Mouse (Mus musculus): ENCODE measurements around the gene Nosip. TPM values are rescaled to one million over a fixed set of nuclear protein-coding genes. Genes with fewer than 3 reads are reported as not detected.
A peak's percentile ranks its signal among the peaks of the same experiment; 100 is the strongest.
"Not testable (repeated sequence)": the region's sequence is repeated elsewhere in the genome, so short reads cannot be mapped to it uniquely, and the experiment has no call there.

Nosip gene
- polyA plus RNA-seq, 1 experiment from 2014 or later: 49.5 TPM

- ATAC-seq: no peak
- Histone ChIP-seq H3K27ac (0 out of 2 replicates have a peak overlapping the region, but pooled peaks have one; percentile 17), H3K4me1 (replicated peaks) (peaks cover 18% of the 10 kb centered on the region), H3K36me3 (peaks cover 31% of the 10 kb centered on the region), H3K4me2 (replicated peaks) (no peak overlapping the region), H3K9me3 (no peaks in the 10 kb centered on the region), H3K4me3 (replicated peaks) (no peak overlapping the region), H3K27me3 (replicated peaks) (no peaks in the 10 kb centered on the region), H3K9ac (no peak overlapping the region)
- 71% methylated on average over 8 of the region's 8 CpGs for WGBS
Observed at GRCm38 (mm10) chr7:45117566-45117965, 55.3 kb downstream of the Nosip start.

DNA sequence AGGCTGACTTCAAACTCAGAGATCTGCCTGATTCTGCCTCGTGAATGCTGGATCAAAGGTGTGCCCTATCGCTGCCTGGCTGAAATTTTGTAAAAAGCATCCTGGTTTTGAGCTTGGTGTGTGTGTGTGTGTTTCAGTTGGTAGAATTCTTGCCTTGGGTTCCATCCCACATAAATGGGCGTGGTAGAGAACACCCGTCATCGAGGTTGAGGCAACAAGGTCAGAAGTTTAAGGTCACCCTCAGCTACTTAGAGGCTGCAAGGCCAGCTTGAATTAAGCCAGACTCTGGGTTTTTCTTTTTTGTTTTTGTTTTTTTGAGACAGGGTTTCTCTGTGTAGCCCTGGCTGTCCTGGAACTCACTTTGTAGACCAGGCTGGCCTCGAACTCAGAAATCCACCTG is 56.1 kb downstream of the Nosip start:
- no peak for ATAC-seq
- Histone ChIP-seq H3K27ac (0 out of 2 replicates have a peak overlapping the region, but pooled peaks have one; percentile 17), H3K4me2 (replicated peaks) (no peak overlapping the region), H3K27me3 (replicated peaks) (no peaks in the 10 kb centered on the region), H3K36me3 (peaks cover 32% of the 10 kb centered on the region), H3K9me3 (no peaks in the 10 kb centered on the region), H3K9ac (no peak overlapping the region), H3K4me3 (replicated peaks) (no peak overlapping the region), H3K4me1 (replicated peaks) (peaks cover 25% of the 10 kb centered on the region)
- WGBS: 83% methylated on average over 6 of the region's 6 CpGs

- H3K27me3 ChIP-seq (replicated peaks): no peaks in the 10 kb centered on the region
- ATAC-seq: no peak
- H3K27ac ChIP-seq: no peak overlapping the region
- H3K9me3 ChIP-seq: no peaks in the 10 kb centered on the region
- no peak overlapping the region for H3K9ac ChIP-seq
- peaks cover 25% of the 10 kb centered on the region for H3K4me1 ChIP-seq (replicated peaks)
- peaks cover 32% of the 10 kb centered on the region for H3K36me3 ChIP-seq
- no peak overlapping the region for H3K4me2 ChIP-seq (replicated peaks)
- H3K4me3 ChIP-seq (replicated peaks): no peak overlapping the region
- WGBS: 76% methylated on average over 5 of the region's 5 CpGs
Observed at GRCm38 (mm10) chr7:45119780-45120709, 57.8 kb downstream of the Nosip start.

DNA sequence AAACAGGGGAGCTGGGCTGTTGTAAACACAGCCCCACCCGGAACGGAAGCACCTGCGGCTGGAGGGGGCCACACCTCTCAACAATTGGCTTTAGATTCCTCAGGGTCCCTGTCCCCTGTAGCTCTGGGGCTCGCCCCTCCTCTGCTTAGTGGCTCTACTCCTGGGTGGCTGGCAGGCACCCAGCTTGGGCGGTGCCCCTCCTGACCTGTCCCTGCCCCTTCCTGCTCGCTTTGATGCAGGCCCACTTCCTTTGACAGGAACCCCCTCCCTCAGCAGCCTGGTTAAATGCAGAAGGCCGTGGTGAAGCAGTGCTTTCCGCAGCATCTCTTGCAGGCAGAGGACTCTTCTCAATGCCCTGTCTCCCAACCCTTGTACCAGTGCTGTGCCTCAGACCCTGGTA is 59.2 kb downstream of the Nosip start:
- 47% methylated on average over 8 of the region's 8 CpGs for WGBS
- Histone ChIP-seq H3K27me3 (replicated peaks) (no peaks in the 10 kb centered on the region), H3K4me3 (replicated peaks) (no peak overlapping the region), H3K36me3 (peaks cover 45% of the 10 kb centered on the region), H3K9ac (peak overlapping the region; percentile 31), H3K27ac (peak overlapping the region; percentile 23; the same call in 1 of the 2 replicates), H3K4me1 (replicated peaks) (peaks cover 33% of the 10 kb centered on the region), H3K4me2 (replicated peaks) (peak overlapping the region; percentile 74), H3K9me3 (no peaks in the 10 kb centered on the region)
- ATAC-seq: no peak

- peak overlapping the region; percentile 74 for H3K4me2 ChIP-seq (replicated peaks)
- peak overlapping the region; percentile 23; the same call in 1 of the 2 replicates for H3K27ac ChIP-seq
- peak overlapping the region; percentile 31 for H3K9ac ChIP-seq
- no peaks in the 10 kb centered on the region for H3K27me3 ChIP-seq (replicated peaks)
- ATAC-seq: no peak
- H3K9me3 ChIP-seq: no peaks in the 10 kb centered on the region
- peaks cover 39% of the 10 kb centered on the region for H3K4me1 ChIP-seq (replicated peaks)
- peaks cover 50% of the 10 kb centered on the region for H3K36me3 ChIP-seq
- no peak overlapping the region for H3K4me3 ChIP-seq (replicated peaks)
Observed at GRCm38 (mm10) chr7:45121966-45122365, 59.7 kb downstream of the Nosip start.

GRCm38 (mm10) chr7:45122561-45123185 is 60.4 kb downstream of the Nosip start:
- 81% methylated on average over 15 of the region's 15 CpGs for WGBS
- Histone ChIP-seq H3K9ac (peak overlapping the region; percentile 95), H3K4me2 (replicated peaks) (peak overlapping the region; percentile 74), H3K9me3 (no peaks in the 10 kb centered on the region), H3K36me3 (peaks cover 53% of the 10 kb centered on the region), H3K27me3 (replicated peaks) (no peaks in the 10 kb centered on the region), H3K4me3 (replicated peaks) (peak overlapping the region; percentile 86), H3K27ac (peak overlapping the region; percentile 87; the same call in 1 of the 2 replicates), H3K4me1 (replicated peaks) (peaks cover 40% of the 10 kb centered on the region)
- no peak for ATAC-seq

- Histone ChIP-seq H3K9me3 (no peaks in the 10 kb centered on the region), H3K27ac (peak overlapping the region; percentile 87), H3K4me2 (replicated peaks) (peak overlapping the region; percentile 74), H3K36me3 (peaks cover 53% of the 10 kb centered on the region), H3K27me3 (replicated peaks) (no peaks in the 10 kb centered on the region), H3K4me3 (replicated peaks) (peak overlapping the region; percentile 86), H3K9ac (peak overlapping the region; percentile 95), H3K4me1 (replicated peaks) (peaks cover 40% of the 10 kb centered on the region)
- 15% methylated on average over 12 of the region's 12 CpGs for WGBS
- ATAC-seq: no peak
Observed at GRCm38 (mm10) chr7:45123186-45123570, 60.9 kb downstream of the Nosip start.

DNA sequence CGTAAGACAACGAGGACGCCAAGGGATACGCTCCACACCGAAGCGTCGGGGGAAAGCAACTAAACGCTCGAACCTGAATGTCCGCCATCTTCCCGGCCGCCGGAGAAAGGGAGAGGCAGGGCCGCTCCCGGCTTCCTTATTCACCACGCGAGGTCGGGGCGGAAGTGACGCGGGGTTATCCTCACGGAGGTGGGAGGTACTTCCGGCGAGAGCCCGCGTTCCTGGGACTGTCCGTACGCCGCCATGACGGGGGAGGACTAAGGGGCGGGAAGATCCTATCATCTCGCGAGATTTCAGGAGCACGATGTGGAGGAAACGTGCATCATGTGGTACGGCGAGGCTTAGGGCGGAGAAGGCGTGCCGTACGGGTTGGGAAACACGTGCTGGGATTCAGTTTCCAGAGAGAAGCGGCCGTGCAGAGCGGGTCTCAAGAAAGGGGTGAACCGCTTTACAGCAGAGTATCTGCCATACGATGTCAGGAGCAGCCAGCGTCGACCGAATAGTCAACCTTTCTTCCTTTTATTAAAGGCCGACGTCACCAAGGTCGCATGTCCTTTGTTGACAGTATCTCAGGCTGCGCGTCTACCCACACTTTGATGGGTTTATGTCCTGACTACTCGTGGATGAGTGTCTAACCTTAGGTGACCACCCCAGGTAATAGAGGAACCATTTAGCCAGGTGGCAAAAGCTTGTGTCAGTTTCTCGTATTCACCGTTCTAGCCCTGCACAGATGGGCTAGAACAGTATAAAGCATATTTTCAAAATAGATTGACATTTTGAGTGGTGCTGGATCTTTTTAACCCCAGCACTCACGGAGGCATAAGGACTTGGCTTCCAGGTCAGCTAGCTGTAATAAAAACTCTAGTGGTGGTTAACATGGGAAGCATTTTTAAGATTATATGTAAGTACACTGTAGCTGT is 62.3 kb downstream of the Nosip start, which contains the start of gene Rps11:
Rps11 (minus strand) TSS at position 216 of the 920 bp plus-strand sequence.
- Histone ChIP-seq H3K4me3 (replicated peaks) (peak within 1 kb of the TSS; percentile 86), H3K4me1 (replicated peaks) (peaks cover 40% of the 10 kb centered on the region), H3K27ac (peak within 1 kb of the TSS; percentile 90), H3K27me3 (replicated peaks) (no peaks in the 10 kb centered on the region), H3K36me3 (peaks cover 51% of the 10 kb centered on the region), H3K9ac (peak within 1 kb of the TSS; percentile 95), H3K4me2 (replicated peaks) (peak within 1 kb of the TSS; percentile 74), H3K9me3 (no peaks in the 10 kb centered on the region)
- peak; percentile 83 for ATAC-seq
- WGBS: under 1% methylated on average over 59 of the region's 59 CpGs

- H3K4me1 ChIP-seq (replicated peaks): peaks cover 44% of the 10 kb centered on the region
- peak overlapping the region; percentile 52 for H3K4me2 ChIP-seq (replicated peaks)
Observed at GRCm38 (mm10) chr7:45125144-45125600, 62.9 kb downstream of the Nosip start.

GRCm38 (mm10) chr7:45125649-45126048 is 63.4 kb downstream of the Nosip start:
- WGBS: 60% methylated on average over 5 of the region's 5 CpGs
- H3K9me3 ChIP-seq; ATAC-seq; H3K4me3 ChIP-seq (replicated peaks); H3K27me3 ChIP-seq (replicated peaks): not testable (repeated sequence)
- peak overlapping the region; percentile 99 for H3K9ac ChIP-seq
- H3K4me1 ChIP-seq (replicated peaks): peaks cover 43% of the 10 kb centered on the region
- H3K27ac ChIP-seq: peak overlapping the region; percentile 87
- peak overlapping the region; percentile 71 for H3K4me2 ChIP-seq (replicated peaks)
- peaks cover 40% of the 10 kb centered on the region for H3K36me3 ChIP-seq

More at GRCm38 (mm10) chr7:45125144-45125600, 62.9 kb downstream of the Nosip start:
- peaks cover 44% of the 10 kb centered on the region for H3K36me3 ChIP-seq
- no peaks in the 10 kb centered on the region for H3K27me3 ChIP-seq (replicated peaks)
- ATAC-seq: no peak
- H3K9ac ChIP-seq: no peak overlapping the region
- H3K9me3 ChIP-seq: no peaks in the 10 kb centered on the region
- peak overlapping the region; percentile 90 for H3K27ac ChIP-seq
- 20% methylated on average over 7 of the region's 7 CpGs for WGBS
- no peak overlapping the region for H3K4me3 ChIP-seq (replicated peaks)

DNA sequence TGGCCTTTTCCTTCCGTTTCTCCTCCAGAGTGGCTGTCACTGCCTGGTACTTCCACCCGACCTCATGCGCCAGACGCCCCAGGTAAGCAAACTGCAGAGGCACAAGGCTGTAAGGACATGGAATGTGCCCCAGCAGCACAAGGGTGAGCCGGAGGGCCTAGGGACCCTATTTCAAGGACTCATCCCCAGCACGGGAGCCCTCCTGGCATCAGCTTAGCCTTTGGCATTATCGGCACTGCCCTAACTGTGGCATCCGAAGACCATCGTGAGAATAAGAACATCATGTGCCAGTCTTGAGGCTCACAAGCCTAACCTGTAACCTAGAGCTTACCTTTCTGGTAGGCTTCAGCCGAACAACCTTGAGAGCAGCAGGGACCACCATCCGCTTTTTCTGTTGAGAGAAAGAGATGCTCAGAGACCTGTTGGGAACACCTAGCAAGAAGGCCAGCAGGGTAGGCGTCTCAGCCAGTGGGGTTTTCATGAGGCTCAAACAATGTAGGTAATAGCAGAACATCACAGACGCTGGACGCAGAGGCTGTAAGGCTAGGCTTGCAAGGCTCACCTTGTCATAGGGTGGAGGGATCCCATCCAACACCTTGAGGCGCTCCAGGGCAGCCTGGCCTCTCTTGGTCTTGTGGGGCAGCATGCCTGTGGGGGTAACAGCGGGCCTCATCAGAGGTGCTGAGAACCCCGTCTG is 64.1 kb downstream of the Nosip start:
- 65% methylated on average over 17 of the region's 17 CpGs for WGBS
- ATAC-seq: no peak
- peaks cover 40% of the 10 kb centered on the region for H3K4me1 ChIP-seq (replicated peaks)

More for the DNA sequence above, 64.1 kb downstream of the Nosip start:
- H3K9ac ChIP-seq: peak overlapping the region; percentile 99
- peak overlapping the region; percentile 89 for H3K4me3 ChIP-seq (replicated peaks)
- H3K9me3 ChIP-seq: no peaks in the 10 kb centered on the region
- H3K4me2 ChIP-seq (replicated peaks): peak overlapping the region; percentile 71
- peaks cover 34% of the 10 kb centered on the region for H3K36me3 ChIP-seq
- peak overlapping the region; percentile 87 for H3K27ac ChIP-seq
- no peaks in the 10 kb centered on the region for H3K27me3 ChIP-seq (replicated peaks)

Data from intestine, embryonic 15.5 days (tissue).